Mouse (Mus musculus): ENCODE measurements around the gene Slc30a5. TPM values are rescaled to one million over a fixed set of nuclear protein-coding genes. Genes with fewer than 3 reads are reported as not detected.
"Not testable (repeated sequence)": the region's sequence is repeated elsewhere in the genome, so short reads cannot be mapped to it uniquely, and the experiment has no call there.

Slc30a5 gene
- polyA plus RNA-seq, 1 experiment from 2014 or later, result 30.8 TPM

DNA sequence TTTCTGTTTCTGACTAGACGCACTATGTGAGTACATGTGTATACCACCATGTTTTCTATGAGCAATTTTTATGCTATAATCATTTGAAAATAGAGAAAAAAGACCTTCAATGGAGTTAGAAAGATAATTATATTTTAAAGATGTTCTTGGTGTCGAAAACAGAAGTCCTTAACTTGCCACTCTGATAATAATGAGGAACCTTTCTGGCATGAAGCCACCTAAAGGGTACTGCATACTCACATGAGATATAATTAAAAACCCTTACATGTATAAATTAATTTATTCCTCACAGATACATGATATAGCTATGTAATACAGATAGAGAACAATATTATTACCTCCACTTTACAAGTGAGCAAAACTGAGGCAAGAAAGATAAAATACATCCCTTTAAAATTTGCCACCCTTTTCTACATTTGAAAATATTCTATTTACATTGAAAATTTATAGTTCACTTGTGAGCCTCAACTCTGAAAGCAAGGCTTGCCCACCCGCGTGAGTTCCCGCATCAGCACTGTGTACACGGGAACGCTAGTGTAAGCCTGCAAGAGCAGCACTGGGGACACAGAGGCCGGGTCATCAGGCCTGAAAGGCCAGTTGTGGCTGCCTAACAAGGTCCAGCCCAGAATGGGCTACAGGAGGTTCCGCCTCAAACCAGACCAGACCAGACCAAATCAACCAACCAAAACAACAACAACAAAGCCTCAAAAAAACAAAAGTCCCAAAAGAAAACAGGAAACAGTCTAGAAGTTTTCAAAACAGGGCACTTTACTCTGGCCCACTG is 7.4 kb downstream of the Slc30a5 start:
- Histone ChIP-seq H3K27ac (ENCODE audit: low read depth, low read length) (no peak overlapping the region), H3K36me3 (ENCODE audit: control insufficient read depth, insufficient read depth, low read length) (peaks cover 11% of the 10 kb centered on the region), H3K4me3 (ENCODE audit: low read length) (no peak overlapping the region), H3K27me3 (replicated peaks; ENCODE audit: control insufficient read depth, insufficient read depth, low read length) (no peaks in the 10 kb centered on the region), H3K4me1 (ENCODE audit: control insufficient read depth, insufficient read depth, low read depth, low read length) (peaks cover 4% of the 10 kb centered on the region), H3K9me3 (ENCODE audit: control insufficient read depth, low read length) (no peaks in the 10 kb centered on the region), H3K9ac (ENCODE audit: low read depth, low read length) (no peak overlapping the region), H3K4me2 (ENCODE audit: low read length) (no peak overlapping the region)
- 90% methylated on average over 9 of the region's 9 CpGs for WGBS
- no peak for ATAC-seq

DNA sequence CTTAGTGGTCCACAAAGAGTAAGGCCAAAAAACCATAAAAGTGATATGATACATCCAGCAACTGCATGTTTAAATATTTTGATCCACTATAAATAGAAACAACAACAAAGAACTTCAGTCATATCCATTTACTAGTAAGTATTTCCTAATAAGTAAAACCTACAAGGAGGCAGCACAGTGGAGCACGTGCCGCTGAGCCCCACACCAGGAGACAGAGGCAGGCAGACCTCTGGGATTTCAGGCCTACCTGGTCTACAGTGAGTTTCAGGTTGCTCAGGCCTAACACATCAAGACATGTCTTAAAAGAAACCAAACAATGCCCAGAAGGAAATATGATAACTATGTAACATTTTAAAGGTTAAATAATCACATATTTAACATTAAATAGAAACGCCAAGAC is 8.3 kb downstream of the Slc30a5 start:
- Histone ChIP-seq H3K4me3 (ENCODE audit: low read length) (no peak overlapping the region), H3K9ac (ENCODE audit: low read depth, low read length) (no peak overlapping the region), H3K27ac (ENCODE audit: low read depth, low read length) (no peak overlapping the region), H3K9me3 (ENCODE audit: control insufficient read depth, low read length) (no peaks in the 10 kb centered on the region), H3K4me1 (ENCODE audit: control insufficient read depth, insufficient read depth, low read depth, low read length) (no peaks in the 10 kb centered on the region), H3K27me3 (replicated peaks; ENCODE audit: control insufficient read depth, insufficient read depth, low read length) (no peaks in the 10 kb centered on the region), H3K36me3 (ENCODE audit: control insufficient read depth, insufficient read depth, low read length) (peaks cover 11% of the 10 kb centered on the region), H3K4me2 (ENCODE audit: low read length) (no peak overlapping the region)
- WGBS, result 89% methylated on average over 3 of the region's 3 CpGs
- no peak for ATAC-seq

DNA sequence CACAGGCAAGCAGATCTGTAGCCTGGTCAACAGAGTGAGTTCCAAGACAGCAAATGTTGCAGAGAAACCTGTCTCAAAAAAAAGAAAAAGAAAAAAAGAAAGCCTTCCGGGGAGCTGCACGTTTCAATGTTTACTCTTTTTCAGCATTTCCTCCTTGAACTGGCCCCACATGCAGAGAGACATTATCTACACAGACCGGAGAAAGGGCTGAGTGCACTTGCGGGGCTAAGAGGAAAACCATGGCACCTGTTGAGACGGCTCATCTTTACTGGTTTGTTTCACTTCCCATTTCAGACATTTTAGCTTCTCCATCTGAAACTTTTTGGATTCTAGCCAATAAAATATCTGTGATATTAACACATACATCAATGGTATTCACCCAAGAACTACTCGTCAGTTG is 8.9 kb downstream of the Slc30a5 start:
- ATAC-seq, result no peak
- H3K36me3 ChIP-seq (ENCODE audit: control insufficient read depth, insufficient read depth, low read length), result peaks cover 11% of the 10 kb centered on the region
- WGBS, result 84% methylated on average over 6 of the region's 6 CpGs

DNA sequence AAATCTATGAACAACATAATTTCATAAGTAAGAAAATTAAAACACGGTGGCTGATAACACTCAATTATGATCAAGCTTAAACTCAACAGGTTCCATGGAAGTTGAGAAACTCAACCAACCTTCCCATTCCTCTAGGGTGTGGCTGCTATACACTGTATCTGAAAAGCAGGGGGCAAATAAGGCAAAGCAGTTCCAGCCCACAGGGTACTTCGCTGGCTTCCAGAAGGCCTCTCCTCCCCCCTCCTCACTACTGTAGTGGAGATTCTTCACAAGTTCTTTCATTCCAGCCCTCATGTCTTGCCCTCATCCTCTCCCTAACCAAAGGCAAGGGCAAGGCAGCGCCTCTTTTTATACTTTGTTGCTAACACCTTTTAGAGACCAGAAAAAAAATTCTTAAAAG is 9.4 kb downstream of the Slc30a5 start:
- ATAC-seq, result no peak
- H3K9ac ChIP-seq (ENCODE audit: low read depth, low read length), result no peak overlapping the region
- H3K36me3 ChIP-seq (ENCODE audit: control insufficient read depth, insufficient read depth, low read length), result peaks cover 14% of the 10 kb centered on the region
- no peaks in the 10 kb centered on the region for H3K4me1 ChIP-seq (ENCODE audit: control insufficient read depth, insufficient read depth, low read depth, low read length)
- H3K27ac ChIP-seq (ENCODE audit: low read depth, low read length), result no peak overlapping the region
- H3K27me3 ChIP-seq (replicated peaks; ENCODE audit: control insufficient read depth, insufficient read depth, low read length), result no peaks in the 10 kb centered on the region
- 93% methylated on average over 3 of the region's 3 CpGs for WGBS
- H3K4me3 ChIP-seq (ENCODE audit: low read length), result no peak overlapping the region
- no peak overlapping the region for H3K4me2 ChIP-seq (ENCODE audit: low read length)
- no peaks in the 10 kb centered on the region for H3K9me3 ChIP-seq (ENCODE audit: control insufficient read depth, low read length)

More for the DNA sequence above, 8.9 kb downstream of the Slc30a5 start:
- no peaks in the 10 kb centered on the region for H3K4me1 ChIP-seq (ENCODE audit: control insufficient read depth, insufficient read depth, low read depth, low read length)
- H3K9me3 ChIP-seq (ENCODE audit: control insufficient read depth, low read length), result no peaks in the 10 kb centered on the region
- no peaks in the 10 kb centered on the region for H3K27me3 ChIP-seq (replicated peaks; ENCODE audit: control insufficient read depth, insufficient read depth, low read length)
- H3K4me3 ChIP-seq (ENCODE audit: low read length), result no peak overlapping the region
- H3K27ac ChIP-seq (ENCODE audit: low read depth, low read length), result no peak overlapping the region
- no peak overlapping the region for H3K4me2 ChIP-seq (ENCODE audit: low read length)
- H3K9ac ChIP-seq (ENCODE audit: low read depth, low read length), result no peak overlapping the region

DNA sequence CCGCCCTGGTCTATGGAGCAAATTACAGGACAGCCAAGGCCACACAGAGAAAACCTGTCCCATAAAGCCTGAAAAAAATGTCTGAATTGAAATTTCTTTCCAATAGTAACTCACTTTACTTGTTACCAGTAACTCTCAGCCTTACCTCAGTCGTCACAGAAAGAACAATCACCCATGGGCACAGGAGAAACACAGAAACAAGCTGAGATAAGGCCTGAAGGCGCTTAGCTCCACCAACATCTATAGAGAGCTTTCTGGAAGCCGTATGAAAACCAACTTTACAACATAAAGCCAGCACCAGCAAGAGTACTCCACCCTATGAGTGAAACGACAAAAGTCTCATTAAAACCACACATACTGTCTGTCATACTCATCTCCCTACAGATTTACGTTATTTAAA is 18.8 kb downstream of the Slc30a5 start:
- ATAC-seq, result no peak
- Histone ChIP-seq H3K9me3 (ENCODE audit: control insufficient read depth, low read length) (no peaks in the 10 kb centered on the region), H3K4me2 (ENCODE audit: low read length) (no peak overlapping the region), H3K27me3 (replicated peaks; ENCODE audit: control insufficient read depth, insufficient read depth, low read length) (no peaks in the 10 kb centered on the region), H3K27ac (ENCODE audit: low read depth, low read length) (no peak overlapping the region), H3K9ac (ENCODE audit: low read depth, low read length) (no peak overlapping the region), H3K4me1 (ENCODE audit: control insufficient read depth, insufficient read depth, low read depth, low read length) (no peaks in the 10 kb centered on the region), H3K36me3 (ENCODE audit: control insufficient read depth, insufficient read depth, low read length) (peaks cover 39% of the 10 kb centered on the region), H3K4me3 (ENCODE audit: low read length) (no peak overlapping the region)
- WGBS, result 91% methylated on average over 6 of the region's 6 CpGs

DNA sequence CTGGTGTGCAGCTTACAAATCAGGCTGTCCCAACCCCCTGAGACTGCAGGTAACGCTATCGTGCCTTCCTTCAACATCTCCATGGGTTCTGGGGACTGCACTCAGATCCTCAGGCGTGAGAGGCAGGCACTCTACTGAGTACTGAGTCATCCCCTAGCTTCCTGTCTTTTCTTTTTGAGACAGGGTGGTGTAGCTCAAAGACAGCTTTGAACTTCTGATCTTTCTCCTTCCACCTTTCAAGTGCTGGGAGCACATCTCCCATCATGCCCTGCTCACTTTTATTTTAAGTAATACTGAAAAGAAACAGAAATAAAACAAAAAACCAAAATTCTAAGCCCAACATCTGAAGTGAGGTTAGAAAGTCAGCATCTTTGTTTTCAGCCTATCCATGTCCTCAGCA is 27.5 kb downstream of the Slc30a5 start:
- Histone ChIP-seq H3K36me3 (ENCODE audit: control insufficient read depth, insufficient read depth, low read length) (peaks cover 49% of the 10 kb centered on the region), H3K27me3 (replicated peaks; ENCODE audit: control insufficient read depth, insufficient read depth, low read length) (no peaks in the 10 kb centered on the region), H3K4me1 (ENCODE audit: control insufficient read depth, insufficient read depth, low read depth, low read length) (no peaks in the 10 kb centered on the region), H3K27ac (ENCODE audit: low read depth, low read length) (no peak overlapping the region), H3K9me3 (ENCODE audit: control insufficient read depth, low read length) (no peaks in the 10 kb centered on the region), H3K4me2 (ENCODE audit: low read length) (no peak overlapping the region), H3K9ac (ENCODE audit: low read depth, low read length) (no peak overlapping the region), H3K4me3 (ENCODE audit: low read length) (no peak overlapping the region)
- WGBS, result 97% methylated on average over 3 of the region's 3 CpGs
- no peak for ATAC-seq

DNA sequence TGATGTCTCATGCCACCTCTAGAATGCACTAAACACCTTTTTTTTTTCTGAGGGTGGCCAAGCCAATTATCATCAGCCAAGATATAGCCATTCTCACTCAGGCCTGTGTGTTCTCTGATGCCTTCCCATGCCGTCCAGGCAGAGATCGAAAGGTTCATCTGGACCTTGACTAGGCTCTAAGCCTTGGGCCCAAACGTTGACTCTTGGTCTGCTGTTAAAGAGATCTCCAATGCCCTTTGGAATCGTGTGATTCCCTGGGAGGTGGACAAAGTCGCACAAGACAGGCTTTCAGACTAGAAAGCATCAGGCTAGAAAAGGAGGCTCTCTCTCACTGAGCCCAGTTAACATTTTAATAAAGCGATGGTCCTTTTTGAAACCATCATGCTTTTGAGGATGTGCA is 36.1 kb downstream of the Slc30a5 start:
- no peaks in the 10 kb centered on the region for H3K4me1 ChIP-seq (ENCODE audit: control insufficient read depth, insufficient read depth, low read depth, low read length)
- WGBS, result 89% methylated on average over 6 of the region's 6 CpGs
- no peaks in the 10 kb centered on the region for H3K9me3 ChIP-seq (ENCODE audit: control insufficient read depth, low read length)

DNA sequence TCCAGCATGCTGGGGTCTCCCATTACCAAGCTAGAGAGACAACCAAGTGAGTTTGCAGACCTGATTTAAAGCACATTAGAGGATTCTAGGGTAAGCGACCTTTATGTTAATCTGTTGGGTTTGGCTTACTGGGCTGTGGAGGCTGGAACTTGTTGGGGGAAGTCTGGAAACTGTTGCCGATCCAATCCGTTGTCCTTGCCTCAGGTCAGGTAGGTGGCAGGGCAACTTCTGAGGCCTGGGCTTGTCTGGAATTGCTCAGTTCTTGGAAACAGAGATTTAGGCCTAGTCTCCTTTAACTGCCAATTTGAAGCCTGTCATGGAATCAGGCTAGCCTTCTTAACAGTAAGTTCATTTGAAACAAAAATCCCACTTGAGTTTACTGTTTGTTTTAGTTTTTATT is 44.1 kb downstream of the Slc30a5 start:
- WGBS, result 83% methylated on average over 3 of the region's 3 CpGs
- Histone ChIP-seq H3K9me3 (ENCODE audit: control insufficient read depth, low read length) (no peaks in the 10 kb centered on the region), H3K27ac (ENCODE audit: low read depth, low read length) (no peak overlapping the region), H3K27me3 (replicated peaks; ENCODE audit: control insufficient read depth, insufficient read depth, low read length) (no peaks in the 10 kb centered on the region), H3K4me2 (ENCODE audit: low read length) (no peak overlapping the region), H3K9ac (ENCODE audit: low read depth, low read length) (no peak overlapping the region), H3K4me3 (ENCODE audit: low read length) (no peak overlapping the region), H3K4me1 (ENCODE audit: control insufficient read depth, insufficient read depth, low read depth, low read length) (peaks cover 6% of the 10 kb centered on the region), H3K36me3 (ENCODE audit: control insufficient read depth, insufficient read depth, low read length) (no peaks in the 10 kb centered on the region)
- ATAC-seq, result no peak

More for the DNA sequence above, 36.1 kb downstream of the Slc30a5 start:
- Histone ChIP-seq H3K36me3 (ENCODE audit: control insufficient read depth, insufficient read depth, low read length) (no peaks in the 10 kb centered on the region), H3K27ac (ENCODE audit: low read depth, low read length) (no peak overlapping the region), H3K9ac (ENCODE audit: low read depth, low read length) (no peak overlapping the region), H3K27me3 (replicated peaks; ENCODE audit: control insufficient read depth, insufficient read depth, low read length) (no peaks in the 10 kb centered on the region), H3K4me3 (ENCODE audit: low read length) (no peak overlapping the region), H3K4me2 (ENCODE audit: low read length) (no peak overlapping the region)
- no peak for ATAC-seq

DNA sequence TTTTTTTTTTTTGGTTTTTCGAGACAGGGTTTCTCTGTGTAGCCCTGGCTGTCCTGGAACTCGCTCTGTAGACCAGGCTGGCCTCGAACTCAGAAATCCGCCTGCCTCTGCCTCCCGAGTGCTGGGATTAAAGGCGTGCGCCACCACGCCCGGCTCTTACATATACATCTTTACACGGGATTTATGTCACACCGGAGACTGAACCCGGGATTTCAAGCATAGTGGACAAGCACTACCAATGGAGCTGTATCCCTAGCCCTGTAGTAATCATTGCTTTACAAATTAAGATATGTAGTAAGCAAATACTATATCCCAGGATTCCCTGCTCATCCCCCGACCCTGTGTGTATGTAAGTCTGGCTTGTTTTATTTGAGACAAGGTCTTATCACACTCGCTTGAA is 45.2 kb downstream of the Slc30a5 start:
- not testable (repeated sequence) for H3K27ac ChIP-seq (ENCODE audit: low read depth, low read length); H3K4me2 ChIP-seq (ENCODE audit: low read length); H3K4me3 ChIP-seq (ENCODE audit: low read length); ATAC-seq; H3K27me3 ChIP-seq (replicated peaks; ENCODE audit: control insufficient read depth, insufficient read depth, low read length); H3K9ac ChIP-seq (ENCODE audit: low read depth, low read length); H3K4me1 ChIP-seq (ENCODE audit: control insufficient read depth, insufficient read depth, low read depth, low read length); H3K9me3 ChIP-seq (ENCODE audit: control insufficient read depth, low read length); H3K36me3 ChIP-seq (ENCODE audit: control insufficient read depth, insufficient read depth, low read length)
- WGBS, result 98% methylated on average over 12 of the region's 14 CpGs
